Mouse (Mus musculus): ENCODE measurements around the gene Orc2. TPM values are rescaled to one million over a fixed set of nuclear protein-coding genes. Genes with fewer than 3 reads are reported as not detected.

The Orc2 gene
- total and polyA plus RNA-seq, 2 experiments from 2014 or later: 21.6 to 68.5 TPM

GRCm38 (mm10) chr1:58495603-58496002 is 9.3 kb downstream of the Orc2 start:
- 91% methylated on average over 6 of the region's 6 CpGs for WGBS
- Histone ChIP-seq H3K4me2 (ENCODE audit: low read depth) (no peak overlapping the region), H3K27me3 (ENCODE audit: insufficient read depth, low read length) (no peaks in the 10 kb centered on the region), H3K4me3 (ENCODE audit: low read depth, low read length) (no peak overlapping the region), H3K27ac (ENCODE audit: low read depth, low read length) (no peak overlapping the region), H3K36me3 (ENCODE audit: insufficient read depth) (peaks cover 71% of the 10 kb centered on the region), H3K4me1 (ENCODE audit: insufficient read depth) (no peaks in the 10 kb centered on the region), H3K9me3 (ENCODE audit: low read length) (no peaks in the 10 kb centered on the region), H3K9ac (no peak overlapping the region)
- ATAC-seq (no peak), DNase-seq (no peak)
- no peak for TF ChIP-seq CTCF (IDR thresholded peaks at IDR 0.05; ENCODE audit: low read depth)

GRCm38 (mm10) chr1:58482647-58483046 is 22.3 kb downstream of the Orc2 start:
- no peak for DNase-seq
- H3K36me3 ChIP-seq (ENCODE audit: insufficient read depth): peaks cover 46% of the 10 kb centered on the region
- H3K27ac ChIP-seq (ENCODE audit: low read depth, low read length): no peak overlapping the region
- no peak for TF ChIP-seq CTCF (IDR thresholded peaks at IDR 0.05; ENCODE audit: low read depth)
- no peak overlapping the region for H3K4me3 ChIP-seq (ENCODE audit: low read depth, low read length)
- H3K4me1 ChIP-seq (ENCODE audit: insufficient read depth): no peaks in the 10 kb centered on the region
- no peaks in the 10 kb centered on the region for H3K27me3 ChIP-seq (ENCODE audit: insufficient read depth, low read length)
- 91% methylated on average over 4 of the region's 4 CpGs for WGBS
- no peaks in the 10 kb centered on the region for H3K9me3 ChIP-seq (ENCODE audit: low read length)
- H3K4me2 ChIP-seq (ENCODE audit: low read depth): no peak overlapping the region
- H3K9ac ChIP-seq: no peak overlapping the region
- no peak for ATAC-seq

- WGBS: 96% methylated on average over 8 of the region's 8 CpGs
- no peak for TF ChIP-seq CTCF (IDR thresholded peaks at IDR 0.05; ENCODE audit: low read depth)
- Histone ChIP-seq H3K27me3 (ENCODE audit: insufficient read depth, low read length) (no peaks in the 10 kb centered on the region), H3K4me2 (ENCODE audit: low read depth) (no peak overlapping the region), H3K9me3 (ENCODE audit: low read length) (no peaks in the 10 kb centered on the region), H3K4me1 (ENCODE audit: insufficient read depth) (no peaks in the 10 kb centered on the region), H3K9ac (no peak overlapping the region), H3K27ac (ENCODE audit: low read depth, low read length) (no peak overlapping the region), H3K4me3 (ENCODE audit: low read depth, low read length) (no peak overlapping the region), H3K36me3 (ENCODE audit: insufficient read depth) (peaks cover 66% of the 10 kb centered on the region)
- ATAC-seq (no peak), DNase-seq (no peak)
Measured at GRCm38 (mm10) chr1:58475662-58476061, 29.2 kb downstream of the Orc2 start.

- no peak overlapping the region for H3K4me3 ChIP-seq (ENCODE audit: low read depth, low read length)
- WGBS: 92% methylated on average over 4 of the region's 4 CpGs
Measured at GRCm38 (mm10) chr1:58465561-58465960, 39.3 kb downstream of the Orc2 start.

GRCm38 (mm10) chr1:58465042-58465441 is 39.9 kb downstream of the Orc2 start:
- no peak for DNase-seq
- no peak overlapping the region for H3K4me2 ChIP-seq (ENCODE audit: low read depth)
- H3K27ac ChIP-seq (ENCODE audit: low read depth, low read length): no peak overlapping the region
- H3K27me3 ChIP-seq (ENCODE audit: insufficient read depth, low read length): no peaks in the 10 kb centered on the region
- no peak for ATAC-seq
- H3K4me3 ChIP-seq (ENCODE audit: low read depth, low read length): no peak overlapping the region
- H3K36me3 ChIP-seq (ENCODE audit: insufficient read depth): peaks cover 70% of the 10 kb centered on the region
- no peak for TF ChIP-seq CTCF (IDR thresholded peaks at IDR 0.05; ENCODE audit: low read depth)
- H3K9ac ChIP-seq: no peak overlapping the region
- WGBS: 89% methylated on average over 4 of the region's 4 CpGs
- no peaks in the 10 kb centered on the region for H3K9me3 ChIP-seq (ENCODE audit: low read length)
- no peaks in the 10 kb centered on the region for H3K4me1 ChIP-seq (ENCODE audit: insufficient read depth)

More at GRCm38 (mm10) chr1:58465561-58465960, 39.3 kb downstream of the Orc2 start:
- no peak for TF ChIP-seq CTCF (IDR thresholded peaks at IDR 0.05; ENCODE audit: low read depth)
- Histone ChIP-seq H3K9me3 (ENCODE audit: low read length) (no peaks in the 10 kb centered on the region), H3K4me2 (ENCODE audit: low read depth) (no peak overlapping the region), H3K9ac (no peak overlapping the region), H3K27me3 (ENCODE audit: insufficient read depth, low read length) (no peaks in the 10 kb centered on the region), H3K27ac (ENCODE audit: low read depth, low read length) (no peak overlapping the region), H3K36me3 (ENCODE audit: insufficient read depth) (peaks cover 66% of the 10 kb centered on the region), H3K4me1 (ENCODE audit: insufficient read depth) (no peaks in the 10 kb centered on the region)
- ATAC-seq (no peak), DNase-seq (no peak)

GRCm38 (mm10) chr1:58463935-58464334 is 41.0 kb downstream of the Orc2 start:
- Histone ChIP-seq H3K4me3 (ENCODE audit: low read depth, low read length) (no peak overlapping the region), H3K9me3 (ENCODE audit: low read length) (no peaks in the 10 kb centered on the region), H3K9ac (no peak overlapping the region), H3K27ac (ENCODE audit: low read depth, low read length) (no peak overlapping the region), H3K4me1 (ENCODE audit: insufficient read depth) (no peaks in the 10 kb centered on the region), H3K36me3 (ENCODE audit: insufficient read depth) (peaks cover 68% of the 10 kb centered on the region), H3K4me2 (ENCODE audit: low read depth) (no peak overlapping the region), H3K27me3 (ENCODE audit: insufficient read depth, low read length) (no peaks in the 10 kb centered on the region)
- 80% methylated on average over 2 of the region's 2 CpGs for WGBS
- no peak for ATAC-seq
- no peak for DNase-seq
- TF ChIP-seq CTCF (IDR thresholded peaks at IDR 0.05; ENCODE audit: low read depth): no peak

- DNase-seq: no peak
- 96% methylated on average over 3 of the region's 3 CpGs for WGBS
Measured at GRCm38 (mm10) chr1:58460566-58460965, 44.3 kb downstream of the Orc2 start.

GRCm38 (mm10) chr1:58458867-58459266 is 46.0 kb downstream of the Orc2 start:
- no peaks in the 10 kb centered on the region for H3K27me3 ChIP-seq (ENCODE audit: insufficient read depth, low read length)
- H3K4me3 ChIP-seq (ENCODE audit: low read depth, low read length): no peak overlapping the region
- no peak overlapping the region for H3K9ac ChIP-seq
- TF ChIP-seq CTCF (IDR thresholded peaks at IDR 0.05; ENCODE audit: low read depth): no peak
- H3K4me2 ChIP-seq (ENCODE audit: low read depth): no peak overlapping the region
- WGBS: 57% methylated on average over 2 of the region's 2 CpGs
- no peak for DNase-seq
- peaks cover 79% of the 10 kb centered on the region for H3K36me3 ChIP-seq (ENCODE audit: insufficient read depth)
- ATAC-seq: no peak
- no peaks in the 10 kb centered on the region for H3K9me3 ChIP-seq (ENCODE audit: low read length)
- no peak overlapping the region for H3K27ac ChIP-seq (ENCODE audit: low read depth, low read length)
- H3K4me1 ChIP-seq (ENCODE audit: insufficient read depth): no peaks in the 10 kb centered on the region

More at GRCm38 (mm10) chr1:58460566-58460965, 44.3 kb downstream of the Orc2 start:
- Histone ChIP-seq H3K4me1 (ENCODE audit: insufficient read depth) (no peaks in the 10 kb centered on the region), H3K4me3 (ENCODE audit: low read depth, low read length) (no peak overlapping the region), H3K27ac (ENCODE audit: low read depth, low read length) (no peak overlapping the region), H3K9me3 (ENCODE audit: low read length) (no peaks in the 10 kb centered on the region), H3K36me3 (ENCODE audit: insufficient read depth) (peaks cover 77% of the 10 kb centered on the region), H3K9ac (no peak overlapping the region), H3K4me2 (ENCODE audit: low read depth) (no peak overlapping the region), H3K27me3 (ENCODE audit: insufficient read depth, low read length) (no peaks in the 10 kb centered on the region)
- ATAC-seq: no peak
- TF ChIP-seq CTCF (IDR thresholded peaks at IDR 0.05; ENCODE audit: low read depth): no peak
